Mouse (Mus musculus) testis, adult 2 months (tissue): ENCODE measurements around the gene Parg.

ENCODE experiments used
- CTCF ChIP-seq: fragments of 200-500 bp; IDR thresholded peaks from 2 replicates; pipeline ENCODE4 v1.5.1; 2012; ENCODE audit warnings: low read depth, mild to moderate bottlenecking, inconsistent platforms, low read length, moderate library complexity; ENCODE audit not compliant: control insufficient read depth, insufficient read depth, insufficient replicate concordance
- POLR2A ChIP-seq: fragments of 200-500 bp; IDR thresholded peaks from 2 replicates; pipeline ENCODE4 v1.6.1; 2012; ENCODE audit warnings: low read depth, mild to moderate bottlenecking, inconsistent platforms, low read length, moderate library complexity; ENCODE audit not compliant: control insufficient read depth

- TF ChIP-seq POLR2A: no peak
- TF ChIP-seq CTCF: no peak
Observed at GRCm38 (mm10) chr14:32317822-32318221, 116.1 kb downstream of the Parg start.
